Mouse (Mus musculus) cerebellum, adult 2 months (tissue): ENCODE measurements around the gene Uri1.

Experiments
- CTCF ChIP-seq: fragments of 200-500 bp; IDR thresholded peaks from 2 replicates; pipeline ENCODE4 v1.5.1; 2011; ENCODE audit warnings: low read depth, mild to moderate bottlenecking, control low read depth, low read length, moderate library complexity, borderline replicate concordance; ENCODE audit not compliant: insufficient read depth
- POLR2A ChIP-seq: fragments of 200-500 bp; IDR thresholded peaks from 2 replicates; pipeline ENCODE4 v1.6.1; 2011; ENCODE audit warnings: low read length, control low read depth, borderline replicate concordance; ENCODE audit not compliant: insufficient read depth

DNA sequence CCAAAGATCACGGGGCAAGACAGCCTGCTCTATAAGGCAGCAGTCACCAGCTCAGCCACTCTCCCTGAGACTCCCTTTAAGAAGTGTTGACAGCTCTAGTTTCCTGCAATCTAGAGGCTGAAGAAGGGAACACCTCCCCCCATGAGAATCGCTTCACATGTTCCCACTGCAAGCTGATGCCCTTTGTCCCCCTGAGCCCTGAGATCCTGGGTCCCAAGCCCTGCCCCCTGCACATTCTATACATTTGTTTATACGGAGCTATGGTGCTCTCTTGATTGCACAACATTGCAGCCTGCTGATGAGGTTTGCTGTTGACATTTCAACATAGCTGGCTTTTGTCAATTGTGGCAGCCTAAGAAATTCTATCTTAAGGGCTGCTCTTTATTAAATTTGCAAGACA is 91.7 kb downstream of the Uri1 start:
- TF ChIP-seq CTCF (no peak), POLR2A (no peak)
